Mouse (Mus musculus) brown adipose tissue, adult 24 weeks (tissue): ENCODE measurements around the gene Tcf12. TPM values are rescaled to one million over a fixed set of nuclear protein-coding genes. Genes with fewer than 3 reads are reported as not detected.

ENCODE experiments used
- H3K27ac ChIP-seq: fragments of 200-500 bp; replicated peaks from 2 replicates; pipeline ENCODE4 v1.5.1; 2012; ENCODE audit warnings: low read depth, mild to moderate bottlenecking, low read length
- H3K4me1 ChIP-seq: fragments of 200-500 bp; 2 replicates; pipeline ENCODE4 v1.6.1; 2012; ENCODE audit warnings: low read length, mixed read lengths; ENCODE audit not compliant: control insufficient read depth, insufficient read depth, insufficient read length
- H3K4me3 ChIP-seq: fragments of 200-500 bp; 2 replicates; pipeline ENCODE4 v1.5.1; 2012; ENCODE audit warnings: low read depth, mild to moderate bottlenecking, low read length, moderate library complexity; ENCODE audit not compliant: insufficient read depth
- polyA plus RNA-seq: library from polyadenylated mRNA; stranded (reverse); fragments of >200 nt; gene quantifications from 2 replicates; pipeline ENCODE4 v1.2.4, GENCODE M21; 2012; ENCODE audit not compliant: missing spikeins, insufficient read depth, insufficient read length

Tcf12 gene
- polyA plus RNA-seq, 1 experiment, result 32.8 TPM

GRCm38 (mm10) chr9:72103471-72103870, 8.2 kb downstream of the Tcf12 start:
- no peak overlapping the region for H3K27ac ChIP-seq
- no peak overlapping the region for H3K4me3 ChIP-seq
- H3K4me1 ChIP-seq, result peaks cover 6% of the 10 kb centered on the region

GRCm38 (mm10) chr9:72099945-72100685, 11.6 kb downstream of the Tcf12 start:
- H3K4me3 ChIP-seq, result no peak overlapping the region
- peaks cover 5% of the 10 kb centered on the region for H3K4me1 ChIP-seq
- no peak overlapping the region for H3K27ac ChIP-seq

- Histone ChIP-seq H3K4me3 (no peak overlapping the region), H3K4me1 (peaks cover 5% of the 10 kb centered on the region), H3K27ac (no peak overlapping the region)
Measured at GRCm38 (mm10) chr9:72098056-72098455, 13.6 kb downstream of the Tcf12 start.

GRCm38 (mm10) chr9:72097083-72097482, 14.6 kb downstream of the Tcf12 start:
- Histone ChIP-seq H3K4me1 (peaks cover 5% of the 10 kb centered on the region), H3K27ac (no peak overlapping the region), H3K4me3 (no peak overlapping the region)

- Histone ChIP-seq H3K27ac (no peak overlapping the region), H3K4me1 (no peaks in the 10 kb centered on the region; the same call in 1 of the 2 replicates)
Measured at GRCm38 (mm10) chr9:72094675-72095074, 17.0 kb downstream of the Tcf12 start.

GRCm38 (mm10) chr9:72092191-72092590, 19.5 kb downstream of the Tcf12 start:
- H3K4me1 ChIP-seq, result peaks cover 4% of the 10 kb centered on the region; the same call in 1 of the 2 replicates
- H3K27ac ChIP-seq, result no peak overlapping the region
- H3K4me3 ChIP-seq, result no peak overlapping the region

More at GRCm38 (mm10) chr9:72094675-72095074, 17.0 kb downstream of the Tcf12 start:
- no peak overlapping the region for H3K4me3 ChIP-seq

- no peak overlapping the region for H3K27ac ChIP-seq
Measured at GRCm38 (mm10) chr9:72088893-72089611, 22.6 kb downstream of the Tcf12 start.

GRCm38 (mm10) chr9:72085017-72085416, 26.7 kb downstream of the Tcf12 start:
- Histone ChIP-seq H3K4me1 (peaks cover 12% of the 10 kb centered on the region), H3K27ac (no peak overlapping the region), H3K4me3 (no peak overlapping the region)

More at GRCm38 (mm10) chr9:72088893-72089611, 22.6 kb downstream of the Tcf12 start:
- Histone ChIP-seq H3K4me1 (peaks cover 12% of the 10 kb centered on the region), H3K4me3 (no peak overlapping the region)

- no peak overlapping the region for H3K4me3 ChIP-seq
- H3K4me1 ChIP-seq, result peaks cover 12% of the 10 kb centered on the region; the same call in 1 of the 2 replicates
- no peak overlapping the region for H3K27ac ChIP-seq
Measured at GRCm38 (mm10) chr9:72084131-72084530, 27.5 kb downstream of the Tcf12 start.

- Histone ChIP-seq H3K27ac (no peak overlapping the region), H3K4me1 (peaks cover 3% of the 10 kb centered on the region; the same call in 1 of the 2 replicates), H3K4me3 (no peak overlapping the region)
Measured at GRCm38 (mm10) chr9:72076158-72076557, 35.5 kb downstream of the Tcf12 start.

- no peak overlapping the region for H3K27ac ChIP-seq
- no peak overlapping the region for H3K4me3 ChIP-seq
- no peaks in the 10 kb centered on the region for H3K4me1 ChIP-seq
Measured at GRCm38 (mm10) chr9:72066151-72066550, 45.5 kb downstream of the Tcf12 start.

- Histone ChIP-seq H3K4me3 (no peak overlapping the region), H3K27ac (no peak overlapping the region), H3K4me1 (peaks cover 2% of the 10 kb centered on the region)
Measured at GRCm38 (mm10) chr9:72053144-72053543, 58.5 kb downstream of the Tcf12 start.

GRCm38 (mm10) chr9:72040156-72040555, 71.5 kb downstream of the Tcf12 start:
- Histone ChIP-seq H3K27ac (no peak overlapping the region), H3K4me3 (no peak overlapping the region), H3K4me1 (no peaks in the 10 kb centered on the region; the same call in 1 of the 2 replicates)

GRCm38 (mm10) chr9:72039369-72039768, 72.3 kb downstream of the Tcf12 start:
- Histone ChIP-seq H3K27ac (no peak overlapping the region), H3K4me1 (no peaks in the 10 kb centered on the region), H3K4me3 (no peak overlapping the region)

- Histone ChIP-seq H3K4me1 (peaks cover 4% of the 10 kb centered on the region; the same call in 1 of the 2 replicates), H3K4me3 (no peak overlapping the region), H3K27ac (no peak overlapping the region)
Measured at GRCm38 (mm10) chr9:72037059-72037516, 74.6 kb downstream of the Tcf12 start.
